Mouse (Mus musculus) lung, adult 2 months (tissue): ENCODE results near the gene Hsph1. TPM values are rescaled to one million over a fixed set of nuclear protein-coding genes. Genes with fewer than 3 reads are reported as not detected.

ENCODE experiments used
- DNase-seq: peaks from one replicate; pipeline ENCODE4 v3.0.0; 2022
- H3K4me1 ChIP-seq: fragments of 200-500 bp; 2 replicates; pipeline ENCODE4 v1.6.1; 2011; ENCODE audit warnings: low read length; ENCODE audit not compliant: control insufficient read depth, insufficient read depth
- H3K4me3 ChIP-seq: fragments of 200-500 bp; replicated peaks from 2 replicates; pipeline ENCODE3; 2011; ENCODE audit warnings: low read depth, mild to moderate bottlenecking, control low read depth, low read length; ENCODE audit errors: extremely low read depth
- CTCF ChIP-seq: fragments of 200-500 bp; IDR thresholded peaks from 2 replicates; pipeline ENCODE4 v1.5.1; 2011; ENCODE audit warnings: mild to moderate bottlenecking, low read length, control low read depth; ENCODE audit not compliant: insufficient read depth
- POLR2A ChIP-seq: fragments of 200-500 bp; IDR thresholded peaks from 2 replicates; pipeline ENCODE4 v1.6.1; 2011; ENCODE audit warnings: low read depth, mild to moderate bottlenecking, control low read depth, low read length, borderline replicate concordance; ENCODE audit errors: extremely low read depth
- WGBS: fragments of 180-500 bp; shearing (Covaris S2); methylation state at CpG from one replicate; pipeline ENCODE4 v1.1.7; 2018; 5-methylcytosine and 5-hydroxymethylcytosine counted together
- polyA plus RNA-seq: library from polyadenylated mRNA; depleted of rRNA; stranded (reverse); fragments of >200 nt; gene quantifications from 2 replicates; pipeline ENCODE4 v1.2.3, GENCODE M21; 2012; rRNA removed

Gene Hsph1
- 7.3 and 7.7 TPM in 2 replicates for polyA plus RNA-seq

- peak; percentile 67; the same call in 1 of the 2 replicates for TF ChIP-seq POLR2A
- no peak for TF ChIP-seq CTCF
- peaks cover 3% of the 10 kb centered on the region; the same call in 1 of the 2 replicates for H3K4me1 ChIP-seq
- under 1% methylated on average over 60 of the region's 60 CpGs for WGBS
- peak; percentile 96 for DNase-seq
- H3K4me3 ChIP-seq: peak within 1 kb of the TSS; percentile 88
Measured at GRCm38 (mm10) chr5:149636075-149636920, at the start of gene Hsph1. Gene Hsph1 (minus strand): TSS chr5:149636376.

GRCm38 (mm10) chr5:149680946-149681345 lies 44.8 kb upstream of the Hsph1 start:
- TF ChIP-seq POLR2A: no peak
- no peak for DNase-seq
- H3K4me3 ChIP-seq: no peak overlapping the region
- H3K4me1 ChIP-seq: peaks cover 8% of the 10 kb centered on the region
- 74% methylated on average over 5 of the region's 5 CpGs for WGBS

GRCm38 (mm10) chr5:149679886-149680285 lies 43.7 kb upstream of the Hsph1 start:
- no peak overlapping the region for H3K4me3 ChIP-seq
- H3K4me1 ChIP-seq: peaks cover 8% of the 10 kb centered on the region
- DNase-seq: no peak
- TF ChIP-seq POLR2A (no peak), CTCF (no peak)
- WGBS: 75% methylated on average over 7 of the region's 7 CpGs

GRCm38 (mm10) chr5:149679362-149679761 lies 43.2 kb upstream of the Hsph1 start:
- no peak for DNase-seq
- WGBS: 27% methylated on average over 12 of the region's 12 CpGs
- no peak for TF ChIP-seq CTCF
- TF ChIP-seq POLR2A: no peak
- Histone ChIP-seq H3K4me3 (no peak overlapping the region), H3K4me1 (peaks cover 8% of the 10 kb centered on the region)

- DNase-seq: no peak
- Histone ChIP-seq H3K4me1 (peaks cover 8% of the 10 kb centered on the region), H3K4me3 (peak overlapping the region; percentile 89)
- TF ChIP-seq CTCF: no peak
- TF ChIP-seq POLR2A: no peak
- 3% methylated on average over 15 of the region's 15 CpGs for WGBS
Measured at GRCm38 (mm10) chr5:149678990-149679348, 42.8 kb upstream of the Hsph1 start.

GRCm38 (mm10) chr5:149678100-149678989 lies 42.2 kb upstream of the Hsph1 start, which contains the start of gene B3glct:
Gene B3glct (plus strand): TSS chr5:149678230.
- peak; percentile 87 for DNase-seq
- H3K4me1 ChIP-seq: peaks cover 8% of the 10 kb centered on the region
- 1% methylated on average over 106 of the region's 106 CpGs for WGBS
- TF ChIP-seq CTCF (peak; percentile 47), POLR2A (peak; percentile 29; the same call in 1 of the 2 replicates)
- peak within 1 kb of the TSS; percentile 89 for H3K4me3 ChIP-seq

GRCm38 (mm10) chr5:149677196-149677595 lies 41.0 kb upstream of the Hsph1 start:
- DNase-seq: no peak
- peaks cover 8% of the 10 kb centered on the region for H3K4me1 ChIP-seq
- 92% methylated on average over 3 of the region's 3 CpGs for WGBS
- TF ChIP-seq CTCF (no peak), POLR2A (no peak)
- H3K4me3 ChIP-seq: no peak overlapping the region

GRCm38 (mm10) chr5:149663417-149663816 lies 27.2 kb upstream of the Hsph1 start:
- DNase-seq: no peak
- Histone ChIP-seq H3K4me3 (no peak overlapping the region), H3K4me1 (no peaks in the 10 kb centered on the region)
- TF ChIP-seq POLR2A: no peak
- WGBS: 86% methylated on average over 5 of the region's 5 CpGs

GRCm38 (mm10) chr5:149662980-149663379 lies 26.8 kb upstream of the Hsph1 start:
- 87% methylated on average over 6 of the region's 6 CpGs for WGBS
- DNase-seq: no peak
- TF ChIP-seq CTCF: no peak
- no peak for TF ChIP-seq POLR2A
- Histone ChIP-seq H3K4me3 (no peak overlapping the region), H3K4me1 (no peaks in the 10 kb centered on the region)

- 86% methylated on average over 6 of the region's 6 CpGs for WGBS
- Histone ChIP-seq H3K4me3 (no peak overlapping the region), H3K4me1 (no peaks in the 10 kb centered on the region)
- DNase-seq: no peak
- TF ChIP-seq POLR2A (no peak), CTCF (no peak)
Measured at GRCm38 (mm10) chr5:149661428-149661827, 25.3 kb upstream of the Hsph1 start.
